Comparison of ENCODE assay signal across 8 mouse cellular contexts in genomic region chr6:70956285-70956912, GRCm38 (mm10). TPM values are rescaled to one million over a fixed set of nuclear protein-coding genes. Genes with fewer than 3 reads are reported as not detected.
DNase-seq lines count a peak whose midpoint lies in the region; ATAC-seq and TF ChIP-seq lines count a peak whose summit lies in the region.

Foxi3 (plus strand) TSS chr6:70956531.

- TF ChIP-seq EP300 in ES-Bruce4 (IDR thresholded peaks at IDR 0.05; ENCODE audit: insufficient read depth, low read depth, low read length), result peak; percentile 73; the same call in 1 of the 2 replicates

- peaks cover 16% of the 10 kb centered on the region for H3K27me3 ChIP-seq in ES-Bruce4 (ENCODE audit: control insufficient read depth, insufficient read depth, low read length, poor library complexity, severe bottlenecking)
- peaks cover 79% of the 10 kb centered on the region for H3K27me3 ChIP-seq in embryonic facial prominence, embryonic 13.5 days
- peaks cover 51% of the 10 kb centered on the region for H3K27me3 ChIP-seq in hindbrain, postnatal 0 days (ENCODE audit: insufficient read depth, low read length)
- H3K27me3 ChIP-seq in liver, embryonic 11.5 days (replicated peaks; ENCODE audit: control insufficient read depth, insufficient read depth, low read length), result peaks cover 84% of the 10 kb centered on the region
- H3K27me3 ChIP-seq in midbrain, embryonic 16.5 days (ENCODE audit: control insufficient read depth, insufficient read depth, low read depth, low read length), result peaks cover 53% of the 10 kb centered on the region

- H3K9ac ChIP-seq in ES-Bruce4 (ENCODE audit: low read depth, poor library complexity, severe bottlenecking), result peak within 1 kb of the TSS; percentile 53
- peak within 1 kb of the TSS; percentile 61 for H3K9ac ChIP-seq in embryonic facial prominence, embryonic 13.5 days
- H3K9ac ChIP-seq in hindbrain, postnatal 0 days (replicated peaks; ENCODE audit: low read length), result 0 out of 2 replicates have a peak within 1 kb of the TSS, but pooled peaks have one; percentile 9
- H3K9ac ChIP-seq in liver, embryonic 11.5 days (ENCODE audit: low read depth, low read length), result no peak within 1 kb of the TSS
- peak within 1 kb of the TSS; percentile 53; the same call in 1 of the 2 replicates for H3K9ac ChIP-seq in midbrain, embryonic 16.5 days (ENCODE audit: low read depth, low read length)

- H3K4me3 ChIP-seq in ES-Bruce4 (ENCODE audit: low read depth, low read length), result peak within 1 kb of the TSS; percentile 56
- H3K4me3 ChIP-seq in embryonic facial prominence, embryonic 13.5 days, result peak within 1 kb of the TSS; percentile 53
- peak within 1 kb of the TSS; percentile 39 for H3K4me3 ChIP-seq in hindbrain, postnatal 0 days (ENCODE audit: low read length)
- H3K4me3 ChIP-seq in liver, embryonic 11.5 days (ENCODE audit: low read depth, low read length), result peak within 1 kb of the TSS; percentile 43
- H3K4me3 ChIP-seq in midbrain, embryonic 16.5 days (ENCODE audit: low read depth, low read length), result peak within 1 kb of the TSS; percentile 47

- TF ChIP-seq CTCF in ES-Bruce4 (IDR thresholded peaks at IDR 0.05; ENCODE audit: low read depth, low read length), result no peak
- TF ChIP-seq CTCF in hindbrain, postnatal 0 days (IDR thresholded peaks at IDR 0.05; ENCODE audit: low read depth), result no peak

- peak; percentile 8 for DNase-seq in cerebellum, adult 11 months
- no peak for DNase-seq in cerebellum, adult 9-10 months
- DNase-seq in hindbrain, postnatal 0 days (ENCODE audit: low spot score), result no peak
- DNase-seq in liver, embryonic 11.5 days (ENCODE audit: low spot score), result peak; percentile 56
- no peak for DNase-seq in frontal cortex, postnatal 25 days (ENCODE audit: low spot score in 2 of 2)

- H3K4me2 ChIP-seq in embryonic facial prominence, embryonic 13.5 days, result peak within 1 kb of the TSS; percentile 94
- H3K4me2 ChIP-seq in hindbrain, postnatal 0 days (ENCODE audit: low read depth, low read length), result peak within 1 kb of the TSS; percentile 84
- H3K4me2 ChIP-seq in liver, embryonic 11.5 days, result peak within 1 kb of the TSS; percentile 65
- H3K4me2 ChIP-seq in midbrain, embryonic 16.5 days (ENCODE audit: low read length), result peak within 1 kb of the TSS; percentile 94

- whole genome bisulfite sequencing in embryonic facial prominence, embryonic 13.5 days, result under 1% methylated on average over 65 of the region's 67 CpGs
- under 1% methylated on average over 52 of the region's 67 CpGs for WGBS in hindbrain, postnatal 0 days
- 2% methylated on average over 59 of the region's 67 CpGs for WGBS in liver, embryonic 11.5 days
- WGBS in midbrain, embryonic 16.5 days, result under 1% methylated on average over 60 of the region's 67 CpGs

- no peaks in the 10 kb centered on the region for H3K4me1 ChIP-seq in ES-Bruce4 (ENCODE audit: control insufficient read depth, insufficient read depth, low read length)
- peaks cover 15% of the 10 kb centered on the region for H3K4me1 ChIP-seq in embryonic facial prominence, embryonic 13.5 days
- H3K4me1 ChIP-seq in hindbrain, postnatal 0 days (ENCODE audit: insufficient read depth, low read length), result peaks cover 5% of the 10 kb centered on the region; the same call in 1 of the 2 replicates
- H3K4me1 ChIP-seq in liver, embryonic 11.5 days (replicated peaks; ENCODE audit: control insufficient read depth, insufficient read depth, low read length), result no peaks in the 10 kb centered on the region; the same call in 1 of the 2 replicates
- peaks cover 10% of the 10 kb centered on the region for H3K4me1 ChIP-seq in midbrain, embryonic 16.5 days (ENCODE audit: control insufficient read depth, insufficient read depth, low read length)

- no peaks in the 10 kb centered on the region for H3K9me3 ChIP-seq in ES-Bruce4 (replicated peaks; ENCODE audit: control insufficient read depth, insufficient read depth, low read length, poor library complexity, severe bottlenecking)
- H3K9me3 ChIP-seq in embryonic facial prominence, embryonic 13.5 days, result no peaks in the 10 kb centered on the region
- no peaks in the 10 kb centered on the region for H3K9me3 ChIP-seq in hindbrain, postnatal 0 days (ENCODE audit: low read length)
- H3K9me3 ChIP-seq in liver, embryonic 11.5 days (ENCODE audit: control insufficient read depth, low read length), result no peaks in the 10 kb centered on the region
- H3K9me3 ChIP-seq in midbrain, embryonic 16.5 days (replicated peaks; ENCODE audit: control insufficient read depth, low read length, poor library complexity, severe bottlenecking), result no peaks in the 10 kb centered on the region

- ATAC-seq in embryonic facial prominence, embryonic 13.5 days (ENCODE audit: insufficient number of reproducible peaks, insufficient read depth, low FRiP score, low TSS enrichment, low read depth), result peak; percentile 77; the same call in 1 of the 2 replicates
- peak; percentile 54 for ATAC-seq in hindbrain, postnatal 0 days
- no peak for ATAC-seq in liver, embryonic 11.5 days (replicated peaks; ENCODE audit: low FRiP score)
- peak; percentile 76 for ATAC-seq in midbrain, embryonic 16.5 days

- H3K27ac ChIP-seq in ES-Bruce4 (ENCODE audit: insufficient read depth, low read length), result no peak within 1 kb of the TSS
- H3K27ac ChIP-seq in embryonic facial prominence, embryonic 13.5 days, result no peak within 1 kb of the TSS
- H3K27ac ChIP-seq in hindbrain, postnatal 0 days, result no peak within 1 kb of the TSS
- H3K27ac ChIP-seq in liver, embryonic 11.5 days (ENCODE audit: low read depth, low read length), result no peak within 1 kb of the TSS
- no peak within 1 kb of the TSS for H3K27ac ChIP-seq in midbrain, embryonic 16.5 days (ENCODE audit: low read length)

- peaks cover 5% of the 10 kb centered on the region; the same call in 1 of the 2 replicates for H3K36me3 ChIP-seq in ES-Bruce4 (ENCODE audit: control insufficient read depth, insufficient read depth, low read length, poor library complexity, severe bottlenecking)
- no peaks in the 10 kb centered on the region for H3K36me3 ChIP-seq in embryonic facial prominence, embryonic 13.5 days
- H3K36me3 ChIP-seq in hindbrain, postnatal 0 days (ENCODE audit: insufficient read depth, low read length), result no peaks in the 10 kb centered on the region
- H3K36me3 ChIP-seq in liver, embryonic 11.5 days (ENCODE audit: control insufficient read depth, insufficient read depth, low read length), result no peaks in the 10 kb centered on the region
- no peaks in the 10 kb centered on the region for H3K36me3 ChIP-seq in midbrain, embryonic 16.5 days (ENCODE audit: control insufficient read depth, insufficient read depth, low read length)

- peak; percentile 41 for TF ChIP-seq POLR2A in ES-Bruce4 (IDR thresholded peaks at IDR 0.05; ENCODE audit: insufficient read depth, low read length)

RNA-seq across cellular contexts. Expression of gene Foxi3, which starts in this region (rescaled TPM):
- 6.3 and 7.0 TPM in 2 replicates for polyA plus RNA-seq in ES-Bruce4 (2011; ENCODE audit: insufficient read depth, insufficient read length, low read depth, missing spikeins)
- 1.4 and 1.7 TPM in 2 replicates for polyA plus RNA-seq in embryonic facial prominence, embryonic 13.5 days (2015; fragmentation: Nextera tagmentation; extraction: Ambion mirVana)
- total RNA-seq in hindbrain, postnatal 0 days (2014; rRNA removed), result not detected in 2 replicates
- polyA plus RNA-seq in hindbrain, postnatal 0 days (2015; fragmentation: Nextera tagmentation; extraction: Ambion mirVana), result not detected in 2 replicates
- not detected in 2 replicates for polyA plus RNA-seq in liver, embryonic 11.5 days (2014; fragmentation: Nextera tagmentation; extraction: Ambion mirVana)
- not detected in 2 replicates for polyA plus RNA-seq in midbrain, embryonic 16.5 days (2015; fragmentation: Nextera tagmentation; extraction: Ambion mirVana)

Comparison
In these comparisons a context has a peak if more than half of its experiments do, and no peak if none do; other contexts are left out.
1. Peak in ATAC-seq, H3K4me3 ChIP-seq, H3K9ac ChIP-seq and H3K4me2 ChIP-seq in hindbrain, postnatal 0 days; RNA of the gene not detected or under 1 TPM.
2. Peak in DNase-seq, H3K4me3 ChIP-seq and H3K4me2 ChIP-seq in liver, embryonic 11.5 days; RNA of the gene not detected or under 1 TPM.
3. Peak in ATAC-seq, H3K4me3 ChIP-seq, H3K9ac ChIP-seq and H3K4me2 ChIP-seq in midbrain, embryonic 16.5 days; RNA of the gene not detected or under 1 TPM.